Mouse (Mus musculus) common myeloid progenitor, adult 5-6 weeks (primary cell): ENCODE data around the gene Gemin4. TPM values are rescaled to one million over a fixed set of nuclear protein-coding genes. Genes with fewer than 3 reads are reported as not detected.
"Not testable (repeated sequence)": the region's sequence is repeated elsewhere in the genome, so short reads cannot be mapped to it uniquely, and the experiment has no call there.

Experiments
- ATAC-seq: replicated peaks from 2 replicates; pipeline ENCODE4 v1.8.0; 2016; ENCODE audit warnings: low read depth, mild to moderate bottlenecking, moderate TSS enrichment, inconsistent platforms; ENCODE audit not compliant: poor library complexity, severe bottlenecking
- total RNA-seq: library from RNA; stranded (forward); fragments of 200-1000, 187-1606 nt; gene quantifications from 2 replicates; pipeline ENCODE4 v1.2.3, GENCODE M21; 2017

The Gemin4 gene
- total RNA-seq, 1 experiment from 2014 or later: 21.7 TPM

DNA sequence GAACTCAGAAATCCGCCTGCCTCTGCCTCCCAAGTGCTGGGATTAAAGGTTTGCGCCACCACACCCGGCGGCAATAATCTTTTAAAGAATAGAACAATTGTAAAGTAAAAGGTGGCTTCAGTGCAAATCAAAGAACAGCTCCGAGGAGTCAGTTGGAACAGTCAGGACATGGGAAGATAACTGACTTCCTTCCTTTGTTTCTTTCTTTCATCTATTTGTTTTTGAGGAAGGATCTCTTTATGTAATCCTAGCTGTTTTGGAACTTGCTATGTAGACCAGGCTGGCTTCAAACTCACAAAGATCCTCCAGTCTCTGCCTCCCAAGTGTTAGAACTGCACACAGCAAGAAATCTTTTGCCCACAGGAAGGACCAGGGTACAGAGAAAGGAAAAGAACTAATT is 7.2 kb upstream of the Gemin4 start:
- ATAC-seq: no peak

DNA sequence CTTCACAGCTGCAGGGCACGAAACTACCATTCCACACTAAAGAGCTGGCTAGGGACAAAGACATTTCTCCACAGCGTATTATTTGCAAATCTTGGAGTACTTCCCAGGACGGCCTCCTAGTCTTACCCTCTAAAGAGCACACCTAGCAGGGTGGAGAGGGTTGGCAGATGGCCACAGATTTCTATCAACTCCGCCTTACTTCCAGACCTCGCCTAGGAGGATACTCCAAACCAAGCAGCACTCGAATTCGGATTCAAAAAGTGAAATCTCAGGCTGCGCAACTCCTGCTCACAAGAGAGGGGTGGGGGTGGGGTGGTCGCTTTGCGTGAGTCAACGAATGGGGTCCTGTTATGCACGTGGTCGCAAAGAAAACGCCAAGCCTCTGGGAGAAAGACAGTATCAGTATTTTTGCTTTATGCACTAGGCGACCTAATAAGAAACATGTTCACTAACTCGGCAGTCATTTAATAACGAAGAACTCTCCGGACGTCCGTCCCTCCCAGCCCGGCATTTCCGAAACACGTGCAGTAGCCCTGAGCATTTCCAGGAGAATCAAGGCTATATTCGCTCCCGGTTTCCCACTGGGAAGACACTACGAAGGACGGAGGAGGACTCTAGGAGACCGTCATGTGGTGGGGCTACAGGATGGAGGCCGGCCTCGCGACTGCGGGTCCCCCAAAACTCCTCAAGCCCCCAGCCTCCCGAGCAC is 629 bp downstream of the Gemin4 start:
- no peak for ATAC-seq

DNA sequence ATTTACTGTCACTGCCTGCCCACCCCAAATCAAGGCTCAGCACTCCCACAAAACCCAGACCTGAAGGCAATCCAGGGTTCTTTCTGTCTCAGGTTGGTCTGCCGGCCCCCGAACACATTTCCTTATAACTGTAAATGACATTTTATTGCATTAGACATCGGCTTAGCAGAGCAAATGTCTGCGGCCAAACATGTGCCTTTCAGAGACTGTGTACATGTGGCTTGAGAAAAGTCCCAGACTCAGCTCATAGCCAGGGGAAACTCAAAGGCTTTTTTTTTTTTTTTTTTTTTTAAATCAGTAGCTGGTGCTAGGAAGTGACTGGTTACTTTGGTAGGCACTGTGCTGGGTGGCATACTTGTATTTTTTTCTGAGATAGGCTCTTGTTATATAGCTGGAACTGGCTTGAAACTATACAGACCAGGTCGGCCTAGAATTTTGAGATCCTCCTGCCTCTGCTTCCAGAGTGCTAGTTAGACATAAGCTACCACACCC is 1.4 kb downstream of the Gemin4 start:
- no peak for ATAC-seq

DNA sequence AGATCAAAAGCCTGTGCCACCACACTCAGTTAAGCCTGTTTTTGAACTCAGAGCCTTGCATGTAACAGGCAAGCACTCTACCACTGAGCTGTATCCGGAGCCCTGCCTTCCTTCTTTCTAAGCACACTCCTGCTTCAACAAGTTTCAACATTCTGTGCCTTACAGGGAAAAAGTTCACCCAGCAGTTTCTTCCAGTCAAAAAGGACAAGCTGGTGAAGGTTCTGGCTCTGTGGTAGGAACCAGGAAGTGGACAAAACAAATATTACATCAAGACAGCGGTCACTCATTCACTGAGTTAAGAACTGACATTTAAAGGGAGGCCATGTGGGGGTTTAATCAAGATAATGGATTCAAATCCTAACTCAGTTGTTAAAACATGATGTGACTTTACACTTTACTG is 2.5 kb downstream of the Gemin4 start:
- no peak for ATAC-seq

DNA sequence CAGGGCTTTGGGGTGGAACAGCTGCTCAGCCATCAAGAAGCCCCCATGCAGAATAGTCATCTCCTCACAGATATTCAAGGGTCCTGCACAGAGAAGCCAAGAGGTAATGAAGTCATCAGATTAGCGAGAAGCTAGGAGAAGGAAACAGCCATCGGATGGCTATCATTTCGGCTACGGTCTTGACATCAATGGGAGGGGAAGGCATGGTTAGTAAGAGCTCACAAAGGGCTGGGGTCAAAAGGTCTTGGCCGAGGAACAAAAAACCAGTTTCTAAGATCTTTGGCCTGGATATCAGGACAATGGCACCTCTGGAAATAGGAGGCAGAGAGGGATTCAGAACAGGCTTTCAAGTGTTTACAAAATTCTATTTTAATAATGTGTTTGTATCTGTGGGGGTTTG is 3.6 kb downstream of the Gemin4 start:
- no peak for ATAC-seq

DNA sequence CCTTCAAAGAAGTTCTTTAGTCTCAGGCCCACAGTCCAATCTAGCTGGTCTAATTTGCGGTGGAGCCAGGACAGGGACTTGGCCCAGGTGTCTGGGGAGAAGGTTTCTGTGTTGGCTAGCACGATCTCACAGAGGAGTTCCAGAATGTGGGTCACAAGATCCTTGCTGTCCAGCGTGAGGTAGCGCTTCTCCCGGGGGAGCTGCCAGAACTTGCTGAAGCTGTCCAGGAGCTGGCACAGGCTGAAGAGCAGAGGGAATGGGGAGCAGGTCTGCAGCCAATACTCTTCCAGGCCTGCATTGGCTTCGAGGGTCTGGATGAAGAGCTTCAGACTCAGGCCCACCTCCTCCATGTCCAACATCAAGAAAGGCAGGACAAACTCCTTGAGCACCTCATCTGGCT is 5.9 kb downstream of the Gemin4 start:
- not testable (repeated sequence) for ATAC-seq

DNA sequence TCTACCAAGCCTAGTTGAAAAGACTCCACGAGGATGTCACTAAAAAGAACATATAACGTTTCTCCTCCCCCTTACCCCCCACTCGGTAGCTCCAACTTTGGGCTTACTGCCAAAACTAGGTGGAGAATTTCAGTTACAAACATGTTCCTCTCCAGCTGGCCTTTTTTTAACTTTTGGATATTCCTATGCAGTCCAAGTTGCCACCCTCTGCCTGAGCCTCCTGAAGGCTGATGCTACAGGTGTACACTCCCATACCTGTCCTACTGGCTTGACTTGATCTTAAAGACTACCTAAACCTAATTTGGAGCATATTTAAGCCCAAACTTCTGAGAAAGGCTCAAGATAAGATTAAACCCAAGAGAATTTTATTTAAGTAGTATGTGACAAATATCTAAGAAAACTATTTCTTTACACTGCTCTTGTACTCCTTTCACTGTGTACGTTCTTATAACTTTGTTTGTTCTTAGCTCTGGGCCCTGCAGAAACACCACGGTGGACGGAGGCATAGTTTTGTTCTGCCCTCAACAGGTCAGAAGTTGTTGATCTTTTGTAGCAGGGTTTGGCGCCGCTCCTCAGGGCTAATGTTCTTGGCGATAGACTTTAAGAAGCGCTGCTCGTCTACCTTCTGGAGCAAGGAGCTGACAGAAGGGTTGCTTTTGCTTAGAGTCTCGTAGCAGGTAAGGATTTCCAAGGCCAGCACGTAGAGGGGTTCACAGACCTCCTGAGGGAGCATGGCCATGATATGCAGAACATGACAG is 7.1 kb downstream of the Gemin4 start:
- ATAC-seq: no peak

DNA sequence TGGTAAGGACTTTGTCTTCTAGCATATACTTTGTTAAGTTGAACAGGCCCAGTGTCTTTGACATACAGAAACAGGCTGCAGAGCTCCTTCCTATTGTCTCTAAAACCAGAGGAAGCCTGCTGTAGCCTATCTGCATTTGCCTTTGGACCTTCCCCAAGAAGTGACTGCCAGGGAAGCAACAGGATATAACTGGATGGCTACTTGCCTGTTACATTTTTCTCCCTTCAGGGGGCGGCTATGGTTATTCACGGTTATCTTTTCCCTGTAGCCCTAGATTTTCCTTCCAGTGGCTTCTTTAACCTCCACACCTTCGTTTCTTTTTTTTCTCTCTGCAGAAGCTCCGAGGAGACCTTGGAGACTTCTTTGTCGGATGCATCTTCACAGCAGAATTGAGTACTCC is 10.7 kb downstream of the Gemin4 start:
- no peak for ATAC-seq

DNA sequence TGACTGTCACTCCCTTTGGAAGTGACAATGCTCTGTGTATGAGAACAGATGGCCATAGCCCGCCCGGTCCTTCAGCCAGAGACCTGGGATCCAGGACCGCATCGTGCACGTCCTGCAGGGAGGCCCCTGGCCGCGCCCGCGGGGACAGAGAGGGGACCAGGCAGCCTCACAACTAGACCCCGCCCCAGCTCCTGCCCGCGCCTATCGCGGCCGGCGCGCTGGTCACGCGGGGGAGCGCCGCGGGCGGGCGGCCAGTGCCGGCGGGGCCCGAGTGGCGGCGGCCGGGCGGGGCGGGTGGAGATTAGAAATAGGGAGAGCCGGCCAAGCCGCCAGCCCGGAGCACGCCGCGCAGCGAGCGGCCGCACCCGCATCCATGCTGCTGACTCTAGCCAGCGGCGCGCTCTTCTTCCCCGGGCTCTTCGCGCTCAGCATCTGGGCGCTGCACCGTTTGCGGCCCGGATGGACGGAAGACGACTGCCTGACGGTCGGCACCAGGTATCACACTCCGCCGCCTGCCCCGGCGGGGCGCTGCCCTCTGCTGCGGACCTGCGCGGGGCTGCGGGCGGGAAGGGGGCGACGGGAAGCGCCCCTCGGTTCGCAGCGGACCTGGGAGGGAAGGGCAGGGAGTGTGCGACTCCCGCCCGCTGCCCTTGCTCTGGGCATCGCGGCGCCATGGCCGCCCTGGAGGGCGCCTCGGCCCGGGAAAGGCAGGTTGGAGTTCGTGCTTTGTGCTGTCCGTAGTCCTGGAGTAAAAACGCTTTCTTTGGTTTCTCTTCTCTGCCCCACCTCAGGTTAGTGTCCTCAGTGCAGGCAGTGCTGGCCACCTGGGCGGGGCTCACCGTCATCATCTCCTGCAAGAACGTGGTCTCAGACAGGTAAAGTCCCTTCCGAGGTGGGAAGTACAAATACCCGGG is 15.4 kb downstream of the Gemin4 start:
- peak; percentile 88 for ATAC-seq

DNA sequence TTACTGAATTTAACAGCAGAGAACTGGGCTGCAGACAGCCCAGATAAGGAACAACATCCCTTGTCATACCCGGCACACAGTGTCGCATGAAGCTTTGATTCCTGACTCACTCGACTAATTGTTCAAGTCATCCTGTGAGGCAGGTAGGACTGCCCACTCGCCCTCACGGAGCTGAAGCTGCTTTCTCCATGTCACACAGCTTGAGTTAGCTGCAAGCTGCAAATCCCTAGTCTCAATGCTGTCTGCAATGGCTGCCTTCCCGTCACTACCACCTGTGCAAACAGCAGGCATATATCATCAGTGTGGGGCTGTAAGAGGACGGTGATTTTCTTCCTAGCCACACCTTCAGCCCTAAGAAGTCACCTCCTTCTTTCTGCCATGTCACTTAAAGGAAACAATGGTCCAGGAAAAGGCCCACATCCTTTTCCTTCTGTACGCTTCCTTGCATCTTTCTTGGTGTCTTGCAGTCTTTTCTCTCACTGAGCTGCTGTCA is 20.4 kb downstream of the Gemin4 start:
- ATAC-seq: no peak

DNA sequence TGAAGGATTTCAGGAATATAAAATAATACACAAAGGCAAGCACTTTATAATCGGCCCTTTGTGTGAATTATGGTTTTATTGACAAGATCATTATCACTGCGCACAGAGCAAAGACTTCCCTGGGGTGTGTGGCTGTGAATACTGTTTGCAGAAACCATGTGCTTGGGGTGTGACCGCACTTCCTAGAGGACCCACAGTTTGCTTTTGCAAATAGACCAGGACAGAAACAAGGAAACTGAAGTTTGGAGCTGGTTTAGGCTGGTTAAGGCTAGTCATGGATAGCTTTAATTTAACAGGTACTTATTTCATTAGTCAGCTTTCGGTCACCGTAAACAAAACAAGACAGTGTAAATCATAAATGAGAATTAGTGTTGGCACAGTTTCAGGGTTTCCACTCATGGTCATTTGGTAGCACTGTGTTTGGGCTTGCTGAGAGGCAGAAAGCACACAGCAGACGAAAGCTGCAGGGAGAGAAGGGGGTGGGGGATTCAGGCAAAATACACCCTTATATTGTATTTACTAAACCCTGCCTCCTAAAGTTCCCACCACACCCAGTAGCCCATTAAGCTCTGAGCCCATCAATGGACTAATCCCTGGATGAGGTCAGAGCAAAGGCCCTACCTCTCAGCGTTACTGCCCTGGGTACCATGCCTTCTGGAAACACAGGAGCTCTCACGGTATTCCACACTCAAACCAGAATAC is 21.0 kb downstream of the Gemin4 start:
- ATAC-seq: no peak

DNA sequence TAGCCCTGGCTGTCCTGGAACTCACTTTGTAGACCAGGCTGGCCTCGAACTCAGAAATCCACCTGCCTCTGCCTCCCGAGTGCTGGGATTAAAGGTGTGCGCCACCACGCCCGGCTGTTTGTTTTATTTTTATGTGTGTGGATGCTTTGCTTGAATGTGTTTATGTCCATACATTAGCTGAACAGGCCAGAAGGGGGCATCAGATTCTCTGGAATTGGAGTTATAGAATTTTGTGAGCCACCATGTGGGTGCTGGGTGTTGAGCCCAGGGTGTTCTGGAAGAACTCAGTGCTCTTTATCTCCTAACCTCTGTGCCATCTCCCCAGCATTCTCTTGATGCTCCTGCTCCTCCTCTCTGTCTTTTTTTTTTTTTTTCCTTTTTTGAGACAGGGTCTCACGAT is 30.6 kb downstream of the Gemin4 start:
- ATAC-seq: no peak

DNA sequence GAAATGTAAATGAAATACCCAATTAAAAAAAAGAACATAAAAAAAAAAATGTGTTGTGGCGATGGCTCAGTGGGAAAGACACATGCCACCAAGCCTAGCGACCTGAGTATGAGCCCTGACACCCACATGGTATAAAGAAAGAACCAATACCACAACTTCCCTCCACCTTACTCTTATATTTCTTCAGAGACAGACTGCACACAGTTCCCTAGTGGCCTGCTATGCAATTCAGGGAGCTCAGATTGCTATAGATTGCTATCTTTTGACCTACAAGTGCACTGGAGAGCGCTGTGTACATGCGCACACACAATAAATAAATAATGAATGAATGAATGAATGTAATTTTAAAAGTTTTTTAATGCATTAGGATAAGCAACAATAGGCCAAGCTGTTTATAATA is 33.7 kb downstream of the Gemin4 start:
- no peak for ATAC-seq

DNA sequence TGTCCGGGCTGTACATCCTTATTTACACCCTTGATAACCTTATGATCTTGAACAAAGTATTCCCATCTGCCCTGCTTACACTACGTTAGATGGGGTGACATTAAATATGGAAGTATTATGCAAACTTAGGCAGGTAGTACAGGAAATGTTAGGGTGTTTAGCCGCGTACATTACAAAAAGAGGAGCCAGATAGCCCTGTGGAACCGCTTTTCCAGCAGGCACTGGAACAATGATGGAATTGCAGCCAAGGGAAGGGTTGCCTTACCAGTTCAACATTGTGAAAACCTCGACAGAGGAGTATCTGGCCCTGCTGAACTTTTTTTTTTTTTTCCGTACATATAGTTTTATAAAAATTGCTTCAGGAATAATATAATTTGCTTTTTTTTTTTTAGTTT is 37.3 kb downstream of the Gemin4 start:
- ATAC-seq: no peak

DNA sequence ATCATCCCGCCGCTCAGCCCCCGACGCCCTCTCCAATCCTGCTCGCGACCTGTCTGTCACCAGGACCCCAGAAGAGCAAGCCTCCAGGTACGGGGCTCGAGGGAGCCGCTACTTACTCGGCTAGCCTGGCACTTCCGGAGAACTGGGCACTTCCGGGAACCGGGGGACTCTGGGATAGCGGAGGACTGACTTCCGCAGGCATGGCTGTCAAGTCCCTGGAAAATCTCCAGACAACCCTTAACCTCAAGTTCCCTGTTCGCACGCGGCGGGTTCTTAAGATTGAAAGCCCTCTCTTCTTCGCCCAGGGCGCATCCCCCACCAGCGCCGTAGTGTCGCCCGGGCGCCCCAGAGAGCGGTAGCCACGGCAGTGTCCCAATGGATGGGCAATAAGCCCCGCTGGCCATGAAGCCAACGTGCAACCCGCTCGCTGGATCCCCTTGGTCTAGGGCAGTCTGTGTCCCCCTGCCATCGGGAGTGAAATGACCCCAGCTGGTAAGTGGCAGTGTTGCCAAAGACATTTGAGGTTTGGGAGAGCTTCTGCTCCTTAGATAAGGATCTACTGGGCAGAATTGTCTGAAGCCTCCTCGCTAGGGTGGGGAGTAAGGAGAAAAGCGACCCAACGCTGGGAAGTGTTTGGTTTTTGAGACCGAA is 37.8 kb downstream of the Gemin4 start, which contains the start of the genes Vps53 and Fam57a:
Vps53 (minus strand) TSS at position 153 of the 651 bp plus-strand sequence.
Fam57a (plus strand) TSS at position 177 of the 651 bp plus-strand sequence.
- ATAC-seq: peak; percentile 89

DNA sequence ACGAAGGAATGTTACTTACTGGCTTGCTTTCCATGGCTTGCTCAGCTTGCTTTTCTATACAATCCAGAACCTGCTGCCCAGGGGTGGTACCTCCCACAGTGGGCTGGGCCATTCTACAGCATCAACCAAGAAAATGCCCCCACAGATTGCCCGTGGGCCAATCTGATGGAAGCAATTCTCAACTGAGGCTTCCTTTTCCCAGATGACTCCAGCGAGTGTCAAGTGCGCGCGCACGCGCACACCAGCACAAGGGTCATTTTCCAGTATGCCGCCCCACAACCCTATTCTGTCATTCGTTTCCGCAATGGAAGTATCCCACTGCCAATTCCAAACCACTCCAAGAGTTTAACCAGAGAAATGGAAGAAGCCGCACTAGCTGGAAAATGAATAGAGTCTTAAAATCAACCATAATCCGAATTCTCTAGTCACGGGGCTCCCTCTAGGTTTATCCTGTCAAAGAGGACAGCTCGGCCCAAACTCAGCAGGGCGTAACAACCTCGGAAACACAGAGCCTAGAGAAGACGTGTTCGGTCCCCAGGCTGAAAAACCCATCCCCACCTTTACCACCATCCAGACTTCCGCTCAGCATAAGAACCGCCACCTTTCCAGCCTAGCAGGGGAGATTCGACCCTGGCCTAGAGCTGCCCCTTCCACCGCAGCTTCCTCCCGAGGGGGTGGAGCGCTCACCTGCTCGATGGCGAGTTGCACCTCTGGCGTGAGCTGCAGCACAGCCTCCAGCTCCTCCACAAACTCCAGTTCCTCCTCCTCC is 38.6 kb downstream of the Gemin4 start:
- peak; percentile 48 for ATAC-seq

DNA sequence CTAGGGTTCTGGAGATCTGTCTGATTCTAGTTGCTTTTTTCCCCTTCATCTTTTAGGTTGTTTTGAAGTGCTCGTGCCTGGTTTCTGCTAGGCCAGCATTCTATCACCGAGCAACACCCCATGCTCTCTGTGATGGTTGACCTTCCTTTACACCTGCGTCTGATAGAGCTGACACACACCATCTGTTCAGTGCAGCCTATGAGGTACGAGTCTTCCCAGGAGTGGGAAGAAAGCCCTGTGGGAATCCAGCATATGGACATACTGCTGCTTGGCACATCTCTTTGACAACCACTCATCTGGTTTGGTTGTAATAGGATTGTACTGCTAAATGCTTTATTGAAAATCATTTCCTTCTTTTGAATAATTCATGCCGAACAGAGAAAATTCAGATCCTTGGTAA is 47.3 kb downstream of the Gemin4 start:
- ATAC-seq: no peak

DNA sequence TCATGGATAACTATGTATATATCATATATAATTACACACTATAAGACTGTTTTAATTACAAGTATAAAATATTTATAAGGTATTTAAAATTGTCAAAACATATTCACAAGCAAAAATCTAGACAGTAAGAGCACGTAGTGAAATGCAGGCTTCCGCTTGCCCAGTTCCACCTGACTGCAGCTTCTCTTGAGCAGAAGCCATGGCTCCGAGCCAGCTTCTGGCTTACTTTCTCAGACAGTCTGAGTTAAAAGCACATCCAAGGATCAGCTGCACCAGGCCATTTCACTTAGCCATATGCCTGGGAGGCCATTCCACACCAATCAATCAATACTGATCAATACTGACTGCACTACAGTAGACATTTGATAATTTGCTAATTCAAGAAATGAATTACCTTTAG is 48.5 kb downstream of the Gemin4 start:
- no peak for ATAC-seq
